In the genomic region with DNA sequence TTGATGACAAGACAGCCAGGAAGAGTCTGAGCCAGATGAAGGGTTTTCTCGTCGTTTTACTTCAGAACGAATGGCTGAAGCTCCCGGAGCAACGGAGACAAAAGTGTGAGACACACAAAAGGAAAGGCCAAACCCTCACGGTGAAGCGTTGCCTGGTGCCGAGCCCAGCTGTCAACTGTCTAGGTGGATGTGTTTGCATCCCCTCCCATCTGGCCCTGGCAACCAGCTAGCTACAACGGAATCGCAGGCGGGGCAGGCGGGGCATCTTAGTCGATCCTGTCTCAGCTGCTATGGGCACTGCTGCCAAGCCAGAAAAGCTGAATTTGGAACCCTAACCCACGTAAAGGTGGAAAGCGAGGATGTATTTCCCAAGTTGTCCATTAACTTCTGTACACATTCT, we compare ENCODE assay signal across 9 mouse cellular contexts. TPM values are rescaled to one million over a fixed set of nuclear protein-coding genes. Genes with fewer than 3 reads are reported as not detected.
DNase-seq lines count a peak whose midpoint lies in the region; ATAC-seq and TF ChIP-seq lines count a peak whose summit lies in the region.
"Had no signal": no experiment of that assay in that cellular context is flagged by ENCODE, and none has a peak within 500 bp of the region (broad histone marks: within the 10 kb centered on the region; RNA-seq: fewer than 3 reads in every experiment).

No protein-coding gene starts in this region.

- 0 out of 2 replicates have a peak, but pooled peaks have one; percentile 17 for ATAC-seq in hindbrain, postnatal 0 days
- ATAC-seq in midbrain, embryonic 14.5 days (ENCODE audit: low FRiP score, low TSS enrichment) = no peak
- no peak for ATAC-seq in monocyte, adult 5-6 weeks (replicated peaks; ENCODE audit: insufficient number of reproducible peaks, low FRiP score, low TSS enrichment, poor library complexity, severe bottlenecking)

- no peak for TF ChIP-seq CTCF in gastrocnemius, adult 2 months (IDR thresholded peaks at IDR 0.05)
- TF ChIP-seq CTCF in thymus, adult 2 months (IDR thresholded peaks at IDR 0.05; ENCODE audit: borderline replicate concordance, control insufficient read depth, extremely low read depth, insufficient read depth, low read length, poor library complexity) = no peak
- no peak for TF ChIP-seq CTCF in hindbrain, postnatal 0 days (IDR thresholded peaks at IDR 0.05; ENCODE audit: low read depth)

- H3K36me3 ChIP-seq in thymus, adult 2 months (ENCODE audit: control insufficient read depth, insufficient read depth, low read length) = peaks cover 23% of the 10 kb centered on the region
- peaks cover 23% of the 10 kb centered on the region for H3K36me3 ChIP-seq in hindbrain, postnatal 0 days (ENCODE audit: insufficient read depth, low read length)
- peaks cover 26% of the 10 kb centered on the region for H3K36me3 ChIP-seq in midbrain, embryonic 14.5 days (ENCODE audit: control insufficient read depth, insufficient read depth, low read length)

- H3K27me3 ChIP-seq in thymus, adult 2 months (ENCODE audit: control insufficient read depth, insufficient read depth, low read length) = no peaks in the 10 kb centered on the region
- H3K27me3 ChIP-seq in hindbrain, postnatal 0 days (ENCODE audit: insufficient read depth, low read length) = no peaks in the 10 kb centered on the region
- no peaks in the 10 kb centered on the region for H3K27me3 ChIP-seq in midbrain, embryonic 14.5 days (ENCODE audit: control insufficient read depth, insufficient read depth, low read length)
- H3K27me3 ChIP-seq: Patski had no signal

- peak overlapping the region; percentile 89 for H3K4me2 ChIP-seq in hindbrain, postnatal 0 days (ENCODE audit: low read depth, low read length)
- H3K4me2 ChIP-seq in midbrain, embryonic 14.5 days (ENCODE audit: low read length) = peak overlapping the region; percentile 90

- H3K4me1 ChIP-seq in thymus, adult 2 months (replicated peaks; ENCODE audit: control insufficient read depth, insufficient read depth, low read length) = peaks cover 9% of the 10 kb centered on the region
- H3K4me1 ChIP-seq in hindbrain, postnatal 0 days (ENCODE audit: insufficient read depth, low read length) = peaks cover 14% of the 10 kb centered on the region
- H3K4me1 ChIP-seq in midbrain, embryonic 14.5 days (ENCODE audit: control insufficient read depth, insufficient read depth, low read length) = peaks cover 16% of the 10 kb centered on the region

- WGBS in thymus, adult 2 months = 26% methylated on average over 15 of the region's 15 CpGs
- WGBS in hindbrain, postnatal 0 days = 9% methylated on average over 15 of the region's 15 CpGs
- WGBS in midbrain, embryonic 14.5 days = 16% methylated on average over 15 of the region's 15 CpGs

- no peak for TF ChIP-seq POLR2A in thymus, adult 2 months (IDR thresholded peaks at IDR 0.05; ENCODE audit: control insufficient read depth, extremely low read depth, insufficient read depth, low read length, poor library complexity)

- peak overlapping the region; percentile 80 for H3K9ac ChIP-seq in hindbrain, postnatal 0 days (replicated peaks; ENCODE audit: low read length)
- H3K9ac ChIP-seq in midbrain, embryonic 14.5 days (replicated peaks; ENCODE audit: low read length) = peak overlapping the region; percentile 79

- peak overlapping the region; percentile 89; the same call in 1 of the 2 replicates for H3K27ac ChIP-seq in gastrocnemius, adult 2 months
- H3K27ac ChIP-seq in thymus, adult 2 months (ENCODE audit: control insufficient read depth, insufficient read depth, low read length) = no peak overlapping the region
- H3K27ac ChIP-seq in hindbrain, postnatal 0 days = peak overlapping the region; percentile 79; the same call in 1 of the 2 replicates
- no peak overlapping the region for H3K27ac ChIP-seq in midbrain, embryonic 14.5 days (replicated peaks; ENCODE audit: low read depth, low read length)

- DNase-seq in gastrocnemius, adult 2 months = no peak
- no peak for DNase-seq in gastrocnemius, adult 8-10 months (ENCODE audit: low spot score in 2 of 2)
- DNase-seq in thymus, adult 2 months = no peak
- no peak for DNase-seq in thymus, postnatal 36 days
- DNase-seq in hindbrain, postnatal 0 days (ENCODE audit: low spot score) = peak; percentile 43
- peak; percentile 16 for DNase-seq in midbrain, embryonic 14.5 days
- no peak for DNase-seq in left cerebral cortex, adult 9 months (ENCODE audit: low spot score in 2 of 2)

- intact Hi-C loops in gastrocnemius, adult 2 months (cut with DNase I) = loop anchor here (2.0 to 5.0 kb wide), 2 partner anchors 41 to 45 kb away; a partner anchor contains a TSS

- peak overlapping the region; percentile 85 for H3K4me3 ChIP-seq in gastrocnemius, adult 2 months
- peak overlapping the region; percentile 72 for H3K4me3 ChIP-seq in thymus, adult 2 months (ENCODE audit: control insufficient read depth, insufficient read depth, low read length)
- H3K4me3 ChIP-seq in hindbrain, postnatal 0 days (ENCODE audit: low read length) = peak overlapping the region; percentile 89
- peak overlapping the region; percentile 87 for H3K4me3 ChIP-seq in midbrain, embryonic 14.5 days (replicated peaks; ENCODE audit: low read depth, low read length)

- no peaks in the 10 kb centered on the region for H3K9me3 ChIP-seq in hindbrain, postnatal 0 days (ENCODE audit: low read length)
- no peaks in the 10 kb centered on the region for H3K9me3 ChIP-seq in midbrain, embryonic 14.5 days (ENCODE audit: control insufficient read depth, low read length)

RNA-seq across cellular contexts. Expression of a gene that starts 0.9 kb away (rescaled TPM):
- total RNA-seq in gastrocnemius, adult 2 months (2021) = 10 to 100 TPM; 35.0 to 39.5 TPM
- total RNA-seq in gastrocnemius, adult 8-10 months (2022) = 10 to 100 TPM; 37.2 to 44.8 (median 43.2) TPM
- polyA plus RNA-seq in thymus, adult 2 months (2012; rRNA removed) = 187 and 205 TPM in 2 replicates
- 142 and 165 TPM in 2 replicates for total RNA-seq in hindbrain, postnatal 0 days (2014; rRNA removed)
- polyA plus RNA-seq in hindbrain, postnatal 0 days (2015; fragmentation: Nextera tagmentation; extraction: Ambion mirVana) = 171 and 178 TPM in 2 replicates
- 182 and 196 TPM in 2 replicates for polyA plus RNA-seq in midbrain, embryonic 14.5 days (2014; fragmentation: Nextera tagmentation; extraction: Ambion mirVana)
- total RNA-seq in monocyte, adult 5-6 weeks (2017) = 22.0 to 30.4 TPM (median 24.7 TPM) in 3 replicates

RNA-seq across cellular contexts. Expression of a gene that starts 17.1 kb away (rescaled TPM):
- 1 to 10 TPM; 3.0 to 3.5 TPM for total RNA-seq in gastrocnemius, adult 2 months (2021)
- total RNA-seq in gastrocnemius, adult 8-10 months (2022) = 1 to 10 TPM; 1.7 to 4.9 (median 2.1) TPM
- 4.3 and 5.0 TPM in 2 replicates for polyA plus RNA-seq in thymus, adult 2 months (2012; rRNA removed)
- total RNA-seq in hindbrain, postnatal 0 days (2014; rRNA removed) = 0.40 and 0.52 TPM in 2 replicates
- 0.66 and 1.1 TPM in 2 replicates for polyA plus RNA-seq in hindbrain, postnatal 0 days (2015; fragmentation: Nextera tagmentation; extraction: Ambion mirVana)
- polyA plus RNA-seq in midbrain, embryonic 14.5 days (2014; fragmentation: Nextera tagmentation; extraction: Ambion mirVana) = 0.58 and 0.61 TPM in 2 replicates
- not detected in 3 replicates for total RNA-seq in monocyte, adult 5-6 weeks (2017)

RNA-seq across cellular contexts. Expression of a gene that starts 19.4 kb away (rescaled TPM):
- total RNA-seq in gastrocnemius, adult 2 months (2021) = 1 to 10 TPM in 1 of 2 experiments, under 1 TPM in 1; 0.23 to 1.5 TPM
- 1 to 10 TPM in 2 of 4 experiments, under 1 TPM in 2; 0.17 to 2.9 (median 1.4) TPM for total RNA-seq in gastrocnemius, adult 8-10 months (2022)
- polyA plus RNA-seq in thymus, adult 2 months (2012; rRNA removed) = 248 and 304 TPM in 2 replicates
- total RNA-seq in hindbrain, postnatal 0 days (2014; rRNA removed) = 0.18 and 1.8 TPM in 2 replicates
- 0.63 and 1.2 TPM in 2 replicates for polyA plus RNA-seq in hindbrain, postnatal 0 days (2015; fragmentation: Nextera tagmentation; extraction: Ambion mirVana)
- 0.79 TPM in 1 of 2 replicates, not detected in the other for polyA plus RNA-seq in midbrain, embryonic 14.5 days (2014; fragmentation: Nextera tagmentation; extraction: Ambion mirVana)
- total RNA-seq in monocyte, adult 5-6 weeks (2017) = 24.2 to 38.4 TPM (median 30.8 TPM) in 3 replicates
- polyA plus RNA-seq: Patski had no signal

RNA-seq across cellular contexts. Expression of a gene that starts 30.8 kb away (rescaled TPM):
- total RNA-seq in gastrocnemius, adult 2 months (2021) = 10 to 100 TPM; 84.5 to 96.6 TPM
- total RNA-seq in gastrocnemius, adult 8-10 months (2022) = 100 to 1,000 TPM in 1 of 4 experiments, 10 to 100 TPM in 3; 79.8 to 101 (median 93.0) TPM
- polyA plus RNA-seq in thymus, adult 2 months (2012; rRNA removed) = 58.1 and 62.2 TPM in 2 replicates
- 59.9 and 68.8 TPM in 2 replicates for total RNA-seq in hindbrain, postnatal 0 days (2014; rRNA removed)
- polyA plus RNA-seq in hindbrain, postnatal 0 days (2015; fragmentation: Nextera tagmentation; extraction: Ambion mirVana) = 51.0 and 56.0 TPM in 2 replicates
- polyA plus RNA-seq in midbrain, embryonic 14.5 days (2014; fragmentation: Nextera tagmentation; extraction: Ambion mirVana) = 45.6 and 48.5 TPM in 2 replicates
- total RNA-seq in monocyte, adult 5-6 weeks (2017) = 7.4 to 18.5 TPM (median 15.5 TPM) in 3 replicates

RNA-seq across cellular contexts. Expression of a gene that starts 40.6 kb away (rescaled TPM):
- total RNA-seq in gastrocnemius, adult 2 months (2021) = 10 to 100 TPM; 34.7 to 41.3 TPM
- 10 to 100 TPM; 30.6 to 39.5 (median 34.8) TPM for total RNA-seq in gastrocnemius, adult 8-10 months (2022)
- polyA plus RNA-seq in thymus, adult 2 months (2012; rRNA removed) = 64.7 and 83.0 TPM in 2 replicates
- 20.5 and 37.1 TPM in 2 replicates for total RNA-seq in hindbrain, postnatal 0 days (2014; rRNA removed)
- polyA plus RNA-seq in hindbrain, postnatal 0 days (2015; fragmentation: Nextera tagmentation; extraction: Ambion mirVana) = 109 and 111 TPM in 2 replicates
- 94.1 and 96.4 TPM in 2 replicates for polyA plus RNA-seq in midbrain, embryonic 14.5 days (2014; fragmentation: Nextera tagmentation; extraction: Ambion mirVana)
- total RNA-seq in monocyte, adult 5-6 weeks (2017) = 11.5 to 20.1 TPM (median 15.5 TPM) in 3 replicates

Comparison
In these comparisons a context has a peak if more than half of its experiments do, and no peak if none do; other contexts are left out.
1. DNase-seq: peak in hindbrain, postnatal 0 days (single experiment) and midbrain, embryonic 14.5 days (single experiment); none in gastrocnemius, adult 2 months (single experiment), gastrocnemius, adult 8-10 months (0 of 2), thymus, adult 2 months (single experiment), thymus, postnatal 36 days (0 of 2) and left cerebral cortex, adult 9 months (0 of 2).
2. H3K27ac ChIP-seq: peak in gastrocnemius, adult 2 months (single experiment) and hindbrain, postnatal 0 days (single experiment); none in thymus, adult 2 months (single experiment) and midbrain, embryonic 14.5 days (single experiment).
3. Peak in every context shown above with its lines, with median percentiles within 50 percentile points of each other: H3K4me3 ChIP-seq.